Mouse (Mus musculus): ENCODE data around the gene Csf3. TPM values are rescaled to one million over a fixed set of nuclear protein-coding genes. Genes with fewer than 3 reads are reported as not detected.

The Csf3 gene
- polyA plus RNA-seq, 1 experiment, result not detected

GRCm38 (mm10) chr11:98752562-98753140 lies 51.6 kb downstream of the Csf3 start:
- H3ac ChIP-seq (ENCODE audit: control insufficient read depth, insufficient read length), result no peak overlapping the region
- TF ChIP-seq TCF3 (IDR thresholded peaks at IDR 0.05; ENCODE audit: insufficient read length, low read depth) (no peak), E2F4 (IDR thresholded peaks at IDR 0.05; ENCODE audit: insufficient read depth) (no peak), TCF12 (IDR thresholded peaks at IDR 0.05; ENCODE audit: insufficient read depth, poor library complexity, severe bottlenecking) (no peak), MYOD1 (IDR thresholded peaks at IDR 0.05; ENCODE audit: control insufficient read depth in 1 of 3, insufficient read length in 2 of 3, low read depth in 2 of 3) (no peak), POLR2A (IDR thresholded peaks at IDR 0.05; ENCODE audit: insufficient read length, low read depth) (no peak), CEBPB (IDR thresholded peaks at IDR 0.05; ENCODE audit: insufficient read depth, poor library complexity, severe bottlenecking) (no peak), MAX (IDR thresholded peaks at IDR 0.05; ENCODE audit: low read depth) (no peak), REST (IDR thresholded peaks at IDR 0.05; ENCODE audit: insufficient read depth, insufficient read length) (no peak), POLR2AphosphoS2 (IDR thresholded peaks at IDR 0.05; ENCODE audit: insufficient read length, low read depth) (no peak), MYOG (IDR thresholded peaks at IDR 0.05; ENCODE audit: control insufficient read depth in 1 of 3, insufficient read depth in 1 of 3, insufficient read length in 2 of 3, low read depth in 2 of 3) (no peak), SRF (IDR thresholded peaks at IDR 0.05; ENCODE audit: control insufficient read depth, insufficient read length, low read depth) (no peak), USF1 (IDR thresholded peaks at IDR 0.05; ENCODE audit: low read depth) (no peak)
- no peak overlapping the region for H3K4me3 ChIP-seq
- H3K36me3 ChIP-seq (ENCODE audit: control insufficient read depth, insufficient read depth), result peaks cover 7% of the 10 kb centered on the region
- H3K4me2 ChIP-seq (ENCODE audit: low read depth), result no peak overlapping the region
- H3K79me2 ChIP-seq (ENCODE audit: control insufficient read depth, insufficient read depth), result peaks cover 17% of the 10 kb centered on the region
- no peaks in the 10 kb centered on the region for H3K27me3 ChIP-seq (ENCODE audit: control insufficient read depth, insufficient read depth, insufficient read length)

Other genes starting within 250 kb of the Csf3 start
- not detected for gene Ikzf3, start 155.2 kb upstream of the Csf3 start, polyA plus RNA-seq (2012; fragmentation: generic; extraction: Trizol)
- not detected for gene Zpbp2, start 150.2 kb upstream of the Csf3 start, polyA plus RNA-seq (2012; fragmentation: generic; extraction: Trizol)
- 43.5 TPM for gene Ormdl3, start 113.9 kb upstream of the Csf3 start, polyA plus RNA-seq (2012; fragmentation: generic; extraction: Trizol)
- not detected for gene Lrrc3c, start 103.0 kb upstream of the Csf3 start, polyA plus RNA-seq (2012; fragmentation: generic; extraction: Trizol)
- 0.44 TPM for gene Gm12355, start 75.6 kb upstream of the Csf3 start, polyA plus RNA-seq (2012; fragmentation: generic; extraction: Trizol)
- not detected for gene Gsdma3, start 74.9 kb upstream of the Csf3 start, polyA plus RNA-seq (2012; fragmentation: generic; extraction: Trizol)
- not detected for gene Gsdma2, start 54.5 kb upstream of the Csf3 start, polyA plus RNA-seq (2012; fragmentation: generic; extraction: Trizol)
- 0.04 TPM for gene Gsdma, start 36.9 kb upstream of the Csf3 start, polyA plus RNA-seq (2012; fragmentation: generic; extraction: Trizol)
- gene Psmd3, start 18.7 kb upstream of the Csf3 start, polyA plus RNA-seq (2012; fragmentation: generic; extraction: Trizol), result 250 TPM
- gene Med24, start 28.2 kb downstream of the Csf3 start, polyA plus RNA-seq (2012; fragmentation: generic; extraction: Trizol), result 32.5 TPM
- 68.9 TPM for gene Thra, start 39.4 kb downstream of the Csf3 start, polyA plus RNA-seq (2012; fragmentation: generic; extraction: Trizol)
- 49.1 TPM for gene Nr1d1, start 74.1 kb downstream of the Csf3 start, polyA plus RNA-seq (2012; fragmentation: generic; extraction: Trizol)
- 35.6 TPM for gene Msl1, start 94.3 kb downstream of the Csf3 start, polyA plus RNA-seq (2012; fragmentation: generic; extraction: Trizol)
- 22.1 TPM for gene Casc3, start 103.6 kb downstream of the Csf3 start, polyA plus RNA-seq (2012; fragmentation: generic; extraction: Trizol)
- gene Rapgefl1, start 135.5 kb downstream of the Csf3 start, polyA plus RNA-seq (2012; fragmentation: generic; extraction: Trizol), result 3.5 TPM
- 5.3 TPM for gene Wipf2, start 162.4 kb downstream of the Csf3 start, polyA plus RNA-seq (2012; fragmentation: generic; extraction: Trizol)
- gene Cdc6, start 206.5 kb downstream of the Csf3 start, polyA plus RNA-seq (2012; fragmentation: generic; extraction: Trizol), result 2.6 TPM
- 27.3 TPM for gene Rara, start 226.6 kb downstream of the Csf3 start, polyA plus RNA-seq (2012; fragmentation: generic; extraction: Trizol)